Mouse (Mus musculus): ENCODE measurements at regions not wholly inside any gene's neighbourhood (a gene's known extent, or its start where the extent isn't known, plus 50 kb on each side); places are given as distances from the start of the nearest gene placed in this dataset.

- no peak for TF ChIP-seq CTCF (IDR thresholded peaks at IDR 0.05; ENCODE audit: control insufficient read depth, insufficient read depth, insufficient replicate concordance, low read depth, low read length)
- TF ChIP-seq POLR2A (IDR thresholded peaks at IDR 0.05; ENCODE audit: control insufficient read depth, low read depth, low read length), result no peak
Measured at GRCm38 (mm10) chr1:120739499-120739898, 137.3 kb downstream of the En1 start.
